ENCODE assay signal across 28 mouse cellular contexts in the genomic region with DNA sequence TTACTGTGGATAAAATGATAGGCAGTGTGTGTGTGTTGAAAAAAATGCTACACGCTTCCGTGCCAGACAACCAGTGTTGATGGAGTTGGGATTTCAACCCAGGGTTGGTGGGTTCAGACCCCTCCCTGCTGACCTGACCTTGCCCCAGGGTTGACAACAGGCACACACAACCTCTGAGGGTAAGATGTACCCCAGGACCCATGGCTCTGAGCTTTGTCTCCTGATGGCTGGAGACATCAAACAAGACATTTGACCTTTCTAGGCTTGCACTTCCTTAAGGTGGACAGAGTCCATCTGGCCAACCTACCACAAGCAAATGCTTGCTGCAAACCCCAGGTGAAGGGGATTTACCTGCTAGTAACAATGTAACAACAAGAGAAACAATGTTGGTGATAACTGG. TPM values are rescaled to one million over a fixed set of nuclear protein-coding genes. Genes with fewer than 3 reads are reported as not detected.
DNase-seq lines count a peak whose midpoint lies in the region; ATAC-seq and TF ChIP-seq lines count a peak whose summit lies in the region.
"Had no signal": no experiment of that assay in that cellular context is flagged by ENCODE, and none has a peak within 500 bp of the region (broad histone marks: within the 10 kb centered on the region; RNA-seq: fewer than 3 reads in every experiment).

No protein-coding gene starts in this region.

- no peak for ATAC-seq in liver, embryonic 11.5 days (replicated peaks; ENCODE audit: low FRiP score)
- no peak for ATAC-seq in granulocyte monocyte progenitor cell, adult 5-6 weeks (replicated peaks; ENCODE audit: poor library complexity, severe bottlenecking)
- ATAC-seq: activated CD4-positive, CD25-positive, alpha-beta regulatory T cell, adult 4 months; CD4-positive, CD25-positive, alpha-beta regulatory T cell, adult 4 months; forebrain, embryonic 13.5 days; forebrain, embryonic 16.5 days; hindbrain, postnatal 0 days; inflammation-experienced regulatory T-cells, adult 6 months; intestine, embryonic 16.5 days had no signal

- no peak overlapping the region for H3K4me3 ChIP-seq in liver, adult 2 months (ENCODE audit: insufficient read depth, low read depth, low read length)
- H3K4me3 ChIP-seq in liver, embryonic 11.5 days (ENCODE audit: low read depth, low read length): no peak overlapping the region
- no peak overlapping the region for H3K4me3 ChIP-seq in embryonic fibroblast, embryonic 13.5 days (ENCODE audit: insufficient read depth, low read length)
- H3K4me3 ChIP-seq: embryonic facial prominence, embryonic 12.5 days; embryonic facial prominence, embryonic 15.5 days; erythroblast, embryonic 14.5 days; forebrain, embryonic 13.5 days; heart, embryonic 12.5 days; heart, embryonic 15.5 days; hindbrain, embryonic 10.5 days; hindbrain, embryonic 13.5 days had no signal

- no peak for TF ChIP-seq CTCF in liver, adult 2 months (IDR thresholded peaks at IDR 0.05; ENCODE audit: low read depth, low read length)
- no peak for TF ChIP-seq CTCF in embryonic fibroblast, embryonic 13.5 days (IDR thresholded peaks at IDR 0.05; ENCODE audit: borderline replicate concordance, insufficient read depth, low read length)

- H3K9ac ChIP-seq in liver, adult 2 months (ENCODE audit: low read depth, low read length): no peak overlapping the region
- H3K9ac ChIP-seq in liver, embryonic 11.5 days (ENCODE audit: low read depth, low read length): no peak overlapping the region
- H3K9ac ChIP-seq: embryonic facial prominence, embryonic 12.5 days; embryonic facial prominence, embryonic 15.5 days; forebrain, embryonic 13.5 days; heart, embryonic 12.5 days; heart, embryonic 15.5 days; hindbrain, embryonic 13.5 days had no signal

- H3K27me3 ChIP-seq in liver, adult 2 months (ENCODE audit: control insufficient read depth, insufficient read depth, low read length): no peaks in the 10 kb centered on the region
- peaks cover 6% of the 10 kb centered on the region for H3K27me3 ChIP-seq in liver, embryonic 11.5 days (replicated peaks; ENCODE audit: control insufficient read depth, insufficient read depth, low read length)
- H3K27me3 ChIP-seq: heart, embryonic 12.5 days; heart, embryonic 15.5 days had no signal

- peak overlapping the region; percentile 30; the same call in 1 of the 2 replicates for H3K27ac ChIP-seq in liver, adult 2 months (replicated peaks; ENCODE audit: insufficient read depth, low read depth, low read length)
- H3K27ac ChIP-seq in liver, embryonic 11.5 days (ENCODE audit: low read depth, low read length): no peak overlapping the region
- no peak overlapping the region for H3K27ac ChIP-seq in embryonic fibroblast, embryonic 13.5 days (ENCODE audit: insufficient read depth, low read length)
- H3K27ac ChIP-seq: embryonic facial prominence, embryonic 12.5 days; embryonic facial prominence, embryonic 15.5 days; forebrain, embryonic 13.5 days; heart, embryonic 15.5 days; hindbrain, embryonic 10.5 days; hindbrain, embryonic 13.5 days; hindbrain, postnatal 0 days had no signal

- no peak overlapping the region for H3K4me2 ChIP-seq in liver, embryonic 11.5 days
- H3K4me2 ChIP-seq: embryonic facial prominence, embryonic 12.5 days; embryonic facial prominence, embryonic 15.5 days; forebrain, embryonic 13.5 days; heart, embryonic 12.5 days; heart, embryonic 15.5 days; hindbrain, embryonic 13.5 days had no signal

- WGBS in liver, adult 2 months: 29% methylated on average over 2 of the region's 2 CpGs
- 87% methylated on average over 2 of the region's 2 CpGs for WGBS in liver, embryonic 11.5 days

- DNase-seq in liver, adult 2 months (ENCODE audit: extremely low read depth, low read depth, low spot score): peak; percentile 68
- no peak for DNase-seq in liver, embryonic 11.5 days (ENCODE audit: low spot score)
- peak; percentile 58 for DNase-seq in adipocyte (ENCODE audit: low spot score)
- DNase-seq in urinary bladder, adult 18-20 months (ENCODE audit: low spot score in 2 of 2): no peak
- DNase-seq: cerebellum, adult 11 months; cerebellum, adult 2 months; cerebellum, adult 9-11 months; cerebellum, postnatal 25 days; gastrocnemius, postnatal 14 days; heart, postnatal 10 days; heart, postnatal 36 days had no signal

- peaks cover 2% of the 10 kb centered on the region; the same call in 1 of the 2 replicates for H3K36me3 ChIP-seq in liver, adult 2 months (ENCODE audit: control insufficient read depth, insufficient read depth, low read length)
- H3K36me3 ChIP-seq in liver, embryonic 11.5 days (ENCODE audit: control insufficient read depth, insufficient read depth, low read length): no peaks in the 10 kb centered on the region
- H3K36me3 ChIP-seq: embryonic facial prominence, embryonic 12.5 days; embryonic facial prominence, embryonic 15.5 days; heart, embryonic 15.5 days; hindbrain, embryonic 10.5 days; hindbrain, embryonic 13.5 days had no signal

- no peaks in the 10 kb centered on the region for H3K9me3 ChIP-seq in liver, embryonic 11.5 days (ENCODE audit: control insufficient read depth, low read length)
- H3K9me3 ChIP-seq: embryonic facial prominence, embryonic 12.5 days; embryonic facial prominence, embryonic 15.5 days; forebrain, embryonic 13.5 days had no signal

- TF ChIP-seq POLR2A in liver, adult 2 months (IDR thresholded peaks at IDR 0.05; ENCODE audit: extremely low read depth, insufficient read depth, low read length): no peak
- peak; percentile 43; the same call in 1 of the 2 replicates for TF ChIP-seq POLR2A in embryonic fibroblast, embryonic 13.5 days (IDR thresholded peaks at IDR 0.05; ENCODE audit: low read depth, low read length)

- peaks cover 13% of the 10 kb centered on the region for H3K79me2 ChIP-seq in liver, adult 2 months (ENCODE audit: control insufficient read depth, insufficient read depth, low read length)

- peaks cover 12% of the 10 kb centered on the region; the same call in 1 of the 2 replicates for H3K4me1 ChIP-seq in liver, adult 2 months (ENCODE audit: control insufficient read depth, insufficient read depth, low read length)
- H3K4me1 ChIP-seq in liver, embryonic 11.5 days (replicated peaks; ENCODE audit: control insufficient read depth, insufficient read depth, low read length): peaks cover 20% of the 10 kb centered on the region
- no peaks in the 10 kb centered on the region; the same call in 1 of the 2 replicates for H3K4me1 ChIP-seq in embryonic fibroblast, embryonic 13.5 days (ENCODE audit: control insufficient read depth, insufficient read depth, low read length)

RNA-seq across cellular contexts. Expression of a gene that starts 3.9 kb away (rescaled TPM):
- 4.8 and 5.8 TPM in 2 replicates for total RNA-seq in liver, adult 2 months (2014; rRNA removed)
- 19.6 and 24.8 TPM in 2 replicates for polyA plus RNA-seq in liver, adult 2 months (2012; rRNA removed)
- 30.5 and 32.6 TPM in 2 replicates for polyA plus RNA-seq in liver, embryonic 11.5 days (2014; fragmentation: Nextera tagmentation; extraction: Ambion mirVana)
- polyA plus RNA-seq in embryonic fibroblast, embryonic 13.5 days (2011; ENCODE audit: insufficient read length, low read depth, missing spikeins): 31.3 and 37.9 TPM in 2 replicates
- 24.7 and 28.9 TPM in 2 replicates for total RNA-seq in granulocyte monocyte progenitor cell, adult 5-6 weeks (2014; fragmentation: Nextera tagmentation)
- total RNA-seq in granulocyte monocyte progenitor cell, adult 5-6 weeks (2017): 13.4 and 13.6 TPM in 2 replicates

RNA-seq across cellular contexts. Expression of a gene that starts 4.8 kb away (rescaled TPM):
- 125 and 147 TPM in 2 replicates for total RNA-seq in liver, adult 2 months (2014; rRNA removed)
- 200 and 210 TPM in 2 replicates for polyA plus RNA-seq in liver, adult 2 months (2012; rRNA removed)
- 13.9 and 14.4 TPM in 2 replicates for polyA plus RNA-seq in liver, embryonic 11.5 days (2014; fragmentation: Nextera tagmentation; extraction: Ambion mirVana)
- polyA plus RNA-seq in embryonic fibroblast, embryonic 13.5 days (2011; ENCODE audit: insufficient read length, low read depth, missing spikeins): 43.4 and 44.0 TPM in 2 replicates
- 11.8 and 15.7 TPM in 2 replicates for total RNA-seq in granulocyte monocyte progenitor cell, adult 5-6 weeks (2014; fragmentation: Nextera tagmentation)
- 17.8 and 27.5 TPM in 2 replicates for total RNA-seq in granulocyte monocyte progenitor cell, adult 5-6 weeks (2017)

RNA-seq across cellular contexts. Expression of a gene that starts 32.2 kb away (rescaled TPM):
- not detected in 2 replicates for total RNA-seq in liver, adult 2 months (2014; rRNA removed)
- polyA plus RNA-seq in liver, adult 2 months (2012; rRNA removed): 10.6 and 10.8 TPM in 2 replicates
- polyA plus RNA-seq in liver, embryonic 11.5 days (2014; fragmentation: Nextera tagmentation; extraction: Ambion mirVana): 3.8 and 4.9 TPM in 2 replicates
- polyA plus RNA-seq in embryonic fibroblast, embryonic 13.5 days (2011; ENCODE audit: insufficient read length, low read depth, missing spikeins): 6.0 and 17.3 TPM in 2 replicates
- 4.6 and 11.6 TPM in 2 replicates for total RNA-seq in granulocyte monocyte progenitor cell, adult 5-6 weeks (2014; fragmentation: Nextera tagmentation)
- total RNA-seq in granulocyte monocyte progenitor cell, adult 5-6 weeks (2017): not detected in 2 replicates
- total RNA-seq: common myeloid progenitor, adult 5-6 weeks had no signal
- polyA plus RNA-seq: activated CD4-positive, CD25-positive, alpha-beta regulatory T cell, adult 4 months; CD4-positive, CD25-positive, alpha-beta regulatory T cell, adult 4 months; erythroblast, embryonic 14.5 days; inflammation-experienced regulatory T-cells, adult 6 months had no signal

Comparison
In these comparisons a context has a peak if more than half of its experiments do, and no peak if none do; other contexts are left out.
1. DNase-seq: peak in liver, adult 2 months (single experiment) and adipocyte (single experiment); none in liver, embryonic 11.5 days (single experiment) and urinary bladder, adult 18-20 months (0 of 2).